Mouse (Mus musculus) megakaryocyte, embryonic 14.5 days (primary cell): ENCODE data around the gene Rnf24. TPM values are rescaled to one million over a fixed set of nuclear protein-coding genes. Genes with fewer than 3 reads are reported as not detected.
A peak's percentile ranks its signal among the peaks of the same experiment; 100 is the strongest.

Experiments
- H3K27me3 ChIP-seq: replicated peaks from 2 replicates; pipeline ENCODE3; 2012; ENCODE audit warnings: inconsistent platforms
- H3K36me3 ChIP-seq: replicated peaks from 2 replicates; pipeline ENCODE3; 2012; ENCODE audit warnings: low read length, inconsistent platforms, mixed read lengths
- H3K4me1 ChIP-seq: 2 replicates; pipeline ENCODE4 v1.6.1; 2012; ENCODE audit warnings: inconsistent platforms
- H3K4me3 ChIP-seq: replicated peaks from 2 replicates; pipeline ENCODE3; 2012; ENCODE audit warnings: moderate library complexity, mild to moderate bottlenecking, inconsistent platforms
- H3K9me3 ChIP-seq: 2 replicates; pipeline ENCODE4 v1.6.1; 2012; ENCODE audit warnings: inconsistent platforms
- FLI1 ChIP-seq: IDR thresholded peaks from 2 replicates; pipeline ENCODE4 v1.6.1; 2012; ENCODE audit warnings: low read length, inconsistent platforms, mixed read lengths
- GATA1 ChIP-seq: IDR thresholded peaks from 3 replicates; pipeline ENCODE4 v1.6.1; 2012; ENCODE audit warnings: mixed read lengths, low read length, inconsistent platforms, borderline replicate concordance
- polyA plus RNA-seq: library from polyadenylated mRNA; stranded (reverse); fragments of >175 nt; gene quantifications from 2 replicates; pipeline ENCODE4 v1.2.3, GENCODE M21; 2012; ENCODE audit warnings: low replicate concordance; ENCODE audit not compliant: insufficient read depth

Rnf24 gene
- 0.15 and 7.5 TPM in 2 replicates for polyA plus RNA-seq

DNA sequence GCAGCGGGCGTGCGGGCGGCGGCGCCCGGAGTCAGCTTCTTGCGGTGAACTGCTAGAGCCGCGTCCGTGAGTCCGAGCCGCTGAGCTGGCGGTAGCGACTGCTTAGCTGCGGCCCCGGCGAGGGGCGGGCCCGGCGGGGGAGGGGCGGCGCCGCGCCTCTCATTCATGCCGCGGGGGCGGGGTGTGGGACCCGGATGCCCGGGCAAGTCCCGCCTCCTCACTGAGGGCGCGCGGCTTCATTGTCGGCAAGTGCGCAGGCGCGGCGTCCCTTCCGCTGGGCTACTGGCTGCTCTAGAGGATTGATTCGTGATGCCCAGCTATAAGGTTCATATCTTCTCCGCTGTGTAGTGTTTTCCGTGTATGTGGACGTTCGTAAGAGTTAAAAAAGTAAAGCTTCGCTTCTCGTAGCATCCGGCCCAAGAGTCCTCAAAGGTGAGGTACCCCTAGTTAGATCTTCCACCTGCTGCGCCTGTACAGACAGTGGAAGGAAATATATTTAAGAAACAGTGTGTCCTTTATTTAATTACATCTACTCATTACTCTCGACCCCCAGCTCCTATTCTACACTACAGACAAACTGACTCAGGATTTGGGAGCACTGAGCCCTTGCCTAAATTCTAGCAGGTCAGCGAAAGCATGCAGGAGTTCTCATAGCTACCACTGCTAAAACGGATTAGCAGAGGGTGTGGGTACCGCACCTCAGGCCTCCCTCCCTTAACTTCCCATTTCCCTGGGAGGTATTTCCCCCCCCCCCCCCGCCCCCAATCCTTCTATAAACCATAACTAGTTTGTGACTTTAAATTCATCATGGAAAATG is at the start of gene Rnf24:
TSS of gene Rnf24 (minus strand) at position 146 of the 817 bp plus-strand sequence.
- no peaks in the 10 kb centered on the region for H3K36me3 ChIP-seq

GRCm38 (mm10) chr2:131401794-131402495 is 49.3 kb upstream of the Rnf24 start:
- TF ChIP-seq FLI1: no peak
- TF ChIP-seq GATA1: no peak
- Histone ChIP-seq H3K27me3 (peaks cover 50% of the 10 kb centered on the region), H3K9me3 (peaks cover 4% of the 10 kb centered on the region), H3K4me3 (no peak overlapping the region), H3K36me3 (no peaks in the 10 kb centered on the region), H3K4me1 (peaks cover 8% of the 10 kb centered on the region; the same call in 1 of the 2 replicates)

More for the DNA sequence above, at the start of gene Rnf24:
- TF ChIP-seq GATA1 (no peak), FLI1 (no peak)
- H3K27me3 ChIP-seq: no peaks in the 10 kb centered on the region
- H3K4me1 ChIP-seq: peaks cover 58% of the 10 kb centered on the region
- H3K4me3 ChIP-seq: peak within 1 kb of the TSS; percentile 97
- no peaks in the 10 kb centered on the region for H3K9me3 ChIP-seq

DNA sequence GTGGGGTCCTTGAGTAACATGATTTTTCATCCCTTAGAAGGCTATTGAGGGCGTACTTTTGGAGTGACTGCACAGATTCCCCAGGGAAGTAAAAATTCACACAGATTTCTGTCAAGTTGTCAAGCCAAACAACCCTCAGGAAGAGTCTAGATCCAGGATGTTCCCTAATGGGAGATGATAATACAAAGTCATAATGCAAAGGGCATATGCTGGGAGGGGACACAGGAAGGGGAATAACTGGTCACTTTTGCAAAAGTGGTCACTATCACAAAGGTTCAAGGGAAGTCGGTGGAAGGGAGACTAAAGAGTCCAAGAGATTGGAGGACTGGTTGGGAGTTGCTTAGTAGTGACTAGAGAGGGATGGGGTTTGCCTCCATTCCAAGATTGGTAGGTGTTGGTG is 48.2 kb upstream of the Rnf24 start:
- Histone ChIP-seq H3K36me3 (no peaks in the 10 kb centered on the region), H3K27me3 (peaks cover 50% of the 10 kb centered on the region), H3K9me3 (peaks cover 8% of the 10 kb centered on the region), H3K4me3 (no peak overlapping the region), H3K4me1 (peaks cover 11% of the 10 kb centered on the region)
- no peak for TF ChIP-seq GATA1
- TF ChIP-seq FLI1: no peak

- TF ChIP-seq FLI1: no peak
- no peak for TF ChIP-seq GATA1
- Histone ChIP-seq H3K36me3 (no peaks in the 10 kb centered on the region), H3K4me1 (peaks cover 32% of the 10 kb centered on the region)
These were observed 44.7 kb upstream of the Rnf24 start for GRCm38 (mm10) chr2:131397323-131397848.

GRCm38 (mm10) chr2:131386350-131386962 is 33.8 kb upstream of the Rnf24 start:
- H3K36me3 ChIP-seq: peaks cover 7% of the 10 kb centered on the region
- no peak overlapping the region for H3K4me3 ChIP-seq
- H3K9me3 ChIP-seq: peaks cover 24% of the 10 kb centered on the region
- H3K4me1 ChIP-seq: peaks cover 13% of the 10 kb centered on the region; the same call in 1 of the 2 replicates
- H3K27me3 ChIP-seq: peaks cover 28% of the 10 kb centered on the region
- TF ChIP-seq GATA1: no peak
- no peak for TF ChIP-seq FLI1

More at GRCm38 (mm10) chr2:131397323-131397848, 44.7 kb upstream of the Rnf24 start:
- peaks cover 8% of the 10 kb centered on the region for H3K9me3 ChIP-seq
- no peak overlapping the region for H3K4me3 ChIP-seq
- peaks cover 24% of the 10 kb centered on the region for H3K27me3 ChIP-seq

GRCm38 (mm10) chr2:131385176-131385575 is 32.5 kb upstream of the Rnf24 start:
- Histone ChIP-seq H3K9me3 (0 out of 2 replicates have a peak, but pooled peaks cover 13% of the 10 kb centered on the region), H3K4me1 (peaks cover 6% of the 10 kb centered on the region; the same call in 1 of the 2 replicates), H3K36me3 (no peaks in the 10 kb centered on the region), H3K4me3 (no peak overlapping the region), H3K27me3 (peaks cover 28% of the 10 kb centered on the region)
- TF ChIP-seq FLI1 (no peak), GATA1 (no peak)

DNA sequence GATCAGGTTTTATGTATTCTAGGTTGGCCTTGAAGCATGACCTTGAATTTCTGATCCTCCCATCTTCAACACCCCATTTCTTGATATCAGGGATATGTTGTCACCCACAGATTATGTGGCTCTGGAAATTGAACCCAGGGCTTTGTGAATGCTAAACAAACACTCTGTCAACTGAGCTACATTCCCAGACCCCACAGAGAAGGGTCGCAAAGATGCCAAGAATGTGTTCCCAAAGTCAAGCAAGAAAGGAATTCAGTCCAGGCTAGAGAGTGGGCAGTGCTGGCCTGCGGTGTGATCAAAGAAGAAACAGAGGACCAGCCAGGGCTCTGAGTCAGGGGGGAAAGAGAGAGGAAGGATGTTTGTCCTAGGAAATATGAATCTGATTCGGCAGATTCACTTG is 26.8 kb upstream of the Rnf24 start:
- Histone ChIP-seq H3K4me3 (no peak overlapping the region), H3K27me3 (peaks cover 8% of the 10 kb centered on the region), H3K36me3 (no peaks in the 10 kb centered on the region), H3K4me1 (peaks cover 13% of the 10 kb centered on the region), H3K9me3 (peaks cover 14% of the 10 kb centered on the region)
- no peak for TF ChIP-seq FLI1
- TF ChIP-seq GATA1: no peak

GRCm38 (mm10) chr2:131378872-131379271 is 26.2 kb upstream of the Rnf24 start:
- Histone ChIP-seq H3K4me3 (no peak overlapping the region), H3K27me3 (peaks cover 6% of the 10 kb centered on the region), H3K36me3 (no peaks in the 10 kb centered on the region), H3K4me1 (peaks cover 13% of the 10 kb centered on the region), H3K9me3 (peaks cover 11% of the 10 kb centered on the region)
- TF ChIP-seq GATA1: no peak
- no peak for TF ChIP-seq FLI1

DNA sequence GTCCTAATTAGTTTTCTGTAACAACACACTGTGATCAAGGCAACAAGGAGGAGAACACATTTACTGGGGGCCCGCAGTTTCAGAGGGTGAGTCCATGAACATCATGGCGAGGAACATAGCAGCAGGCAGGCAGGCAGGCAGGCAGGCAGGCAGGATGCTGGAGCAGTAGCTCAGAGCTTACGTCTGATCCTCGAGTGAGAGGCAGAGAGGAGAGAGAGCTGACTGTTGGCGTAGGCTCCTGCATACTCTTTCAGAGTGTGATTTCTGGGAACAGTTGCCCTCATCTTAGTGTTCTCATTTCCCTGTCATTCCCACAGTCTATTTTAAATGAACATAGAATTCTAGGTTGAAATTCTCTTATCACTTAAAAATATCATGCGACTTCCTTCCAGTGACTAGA is 24.4 kb upstream of the Rnf24 start:
- Histone ChIP-seq H3K4me1 (peaks cover 13% of the 10 kb centered on the region), H3K27me3 (no peaks in the 10 kb centered on the region)

More for the DNA sequence above, 24.4 kb upstream of the Rnf24 start:
- Histone ChIP-seq H3K9me3 (peaks cover 9% of the 10 kb centered on the region), H3K36me3 (no peaks in the 10 kb centered on the region), H3K4me3 (no peak overlapping the region)
- no peak for TF ChIP-seq FLI1
- TF ChIP-seq GATA1: no peak
